Mouse (Mus musculus) forebrain, embryonic 16.5 days (tissue): Measurements from ENCODE around the gene Zscan22. TPM values are rescaled to one million over a fixed set of nuclear protein-coding genes. Genes with fewer than 3 reads are reported as not detected.
"Not testable (repeated sequence)": the region's sequence is repeated elsewhere in the genome, so short reads cannot be mapped to it uniquely, and the experiment has no call there.

Experiments
- ATAC-seq: fragments of 200-750 bp; cut with Nextera tagmentation; 2 replicates; pipeline ENCODE4 v1.8.0; 2017; ENCODE audit warnings: mild to moderate bottlenecking, moderate library complexity
- H3K27ac ChIP-seq: fragments of 300-500 bp; sonication (generic); 2 replicates; pipeline ENCODE4 v1.5.1; 2014; ENCODE audit warnings: low read length, control low read depth
- H3K27me3 ChIP-seq: fragments of 300-500 bp; sonication (generic); replicated peaks from 2 replicates; pipeline ENCODE4 v1.6.1; 2014; ENCODE audit warnings: low read length; ENCODE audit not compliant: control insufficient read depth, insufficient read depth
- H3K36me3 ChIP-seq: fragments of 300-500 bp; sonication (generic); 2 replicates; pipeline ENCODE4 v1.6.1; 2014; ENCODE audit not compliant: control insufficient read depth, insufficient read depth
- H3K4me1 ChIP-seq: fragments of 300-500 bp; sonication (generic); replicated peaks from 2 replicates; pipeline ENCODE4 v1.6.1; 2014; ENCODE audit warnings: low read length; ENCODE audit not compliant: control insufficient read depth, insufficient read depth
- H3K4me2 ChIP-seq: fragments of 300-500 bp; sonication (generic); 2 replicates; pipeline ENCODE4 v1.6.1; 2014; ENCODE audit warnings: mild to moderate bottlenecking, low read length, control low read depth
- H3K4me3 ChIP-seq: fragments of 300-500 bp; sonication (generic); replicated peaks from 2 replicates; pipeline ENCODE4 v1.5.1; 2014; ENCODE audit warnings: mild to moderate bottlenecking, low read length, control low read depth
- H3K9ac ChIP-seq: fragments of 300-500 bp; sonication (generic); replicated peaks from 2 replicates; pipeline ENCODE4 v1.6.1; 2014; ENCODE audit warnings: low read depth, low read length, control low read depth
- H3K9me3 ChIP-seq: fragments of 300-500 bp; sonication (generic); 2 replicates; pipeline ENCODE4 v1.6.1; 2016; ENCODE audit warnings: low read length; ENCODE audit not compliant: control insufficient read depth
- WGBS: fragments of 180-500 bp; shearing (Covaris S2); extraction: QIAGEN DNeasy Blood & Tissue Kit; methylation state at CpG from one replicate; pipeline ENCODE4 v1.1.7; 2014; 5-methylcytosine and 5-hydroxymethylcytosine counted together
- polyA plus RNA-seq: library from polyadenylated mRNA; unstranded; fragments of >200 nt; fragmentation: Nextera tagmentation; extraction: Ambion mirVana; gene quantifications from 2 replicates; pipeline ENCODE4 v1.2.1, GENCODE M21; 2015

The Zscan22 gene
- polyA plus RNA-seq, 1 experiment from 2014 or later, result 15.0 TPM

GRCm38 (mm10) chr7:12922729-12923128 lies 25.1 kb downstream of the Zscan22 start:
- Histone ChIP-seq H3K36me3 (peaks cover 28% of the 10 kb centered on the region), H3K9me3 (no peaks in the 10 kb centered on the region), H3K4me2 (peak overlapping the region; percentile 97), H3K27me3 (peaks cover 12% of the 10 kb centered on the region), H3K4me1 (peaks cover 15% of the 10 kb centered on the region), H3K27ac (no peak overlapping the region), H3K4me3 (peak overlapping the region; percentile 81), H3K9ac (peak overlapping the region; percentile 76)
- ATAC-seq, result no peak
- WGBS, result 4% methylated on average over 8 of the region's 8 CpGs

- Histone ChIP-seq H3K4me2 (no peak overlapping the region), H3K9me3 (no peaks in the 10 kb centered on the region), H3K9ac (no peak overlapping the region), H3K4me3 (no peak overlapping the region), H3K4me1 (peaks cover 18% of the 10 kb centered on the region), H3K27ac (no peak overlapping the region), H3K36me3 (peaks cover 28% of the 10 kb centered on the region), H3K27me3 (peaks cover 15% of the 10 kb centered on the region)
- 86% methylated on average over 7 of the region's 7 CpGs for WGBS
- no peak for ATAC-seq
Measured at GRCm38 (mm10) chr7:12926316-12926715, 28.7 kb downstream of the Zscan22 start.

DNA sequence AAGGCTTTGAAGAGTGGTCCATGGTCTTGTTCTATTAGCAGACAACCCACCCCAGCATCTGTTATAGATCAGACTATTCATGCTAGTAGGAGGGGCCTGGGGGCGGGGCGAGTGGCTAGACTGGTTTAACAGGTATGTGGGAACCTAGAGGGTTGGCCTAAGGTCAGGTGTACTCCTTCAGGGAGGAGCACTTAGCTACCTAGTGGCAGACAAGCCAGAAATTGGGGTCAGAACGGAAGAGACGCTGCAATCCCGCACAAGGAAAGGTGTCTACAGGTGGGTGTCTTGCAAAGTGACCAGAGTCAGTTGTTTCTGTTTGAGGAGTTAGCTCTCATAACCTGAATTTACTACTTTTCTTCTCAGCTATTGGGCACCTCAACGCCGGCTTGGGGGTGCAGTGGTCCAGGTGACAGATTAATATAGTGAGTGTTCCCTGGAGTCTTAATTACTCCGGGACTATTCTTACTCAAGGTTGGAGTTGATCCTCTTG lies 29.6 kb downstream of the Zscan22 start, which contains the start of gene Rnf225:
TSS of gene Rnf225 (plus strand) at position 226 of the 490 bp plus-strand sequence.
- H3K4me2 ChIP-seq, result peak within 1 kb of the TSS; percentile 37
- no peaks in the 10 kb centered on the region for H3K9me3 ChIP-seq
- H3K4me3 ChIP-seq, result peak within 1 kb of the TSS; percentile 22
- peaks cover 15% of the 10 kb centered on the region for H3K27me3 ChIP-seq
- peaks cover 28% of the 10 kb centered on the region for H3K36me3 ChIP-seq
- no peak for ATAC-seq
- H3K9ac ChIP-seq, result peak within 1 kb of the TSS; percentile 40
- H3K4me1 ChIP-seq, result peaks cover 17% of the 10 kb centered on the region
- H3K27ac ChIP-seq, result no peak within 1 kb of the TSS
- WGBS, result 25% methylated on average over 8 of the region's 8 CpGs

DNA sequence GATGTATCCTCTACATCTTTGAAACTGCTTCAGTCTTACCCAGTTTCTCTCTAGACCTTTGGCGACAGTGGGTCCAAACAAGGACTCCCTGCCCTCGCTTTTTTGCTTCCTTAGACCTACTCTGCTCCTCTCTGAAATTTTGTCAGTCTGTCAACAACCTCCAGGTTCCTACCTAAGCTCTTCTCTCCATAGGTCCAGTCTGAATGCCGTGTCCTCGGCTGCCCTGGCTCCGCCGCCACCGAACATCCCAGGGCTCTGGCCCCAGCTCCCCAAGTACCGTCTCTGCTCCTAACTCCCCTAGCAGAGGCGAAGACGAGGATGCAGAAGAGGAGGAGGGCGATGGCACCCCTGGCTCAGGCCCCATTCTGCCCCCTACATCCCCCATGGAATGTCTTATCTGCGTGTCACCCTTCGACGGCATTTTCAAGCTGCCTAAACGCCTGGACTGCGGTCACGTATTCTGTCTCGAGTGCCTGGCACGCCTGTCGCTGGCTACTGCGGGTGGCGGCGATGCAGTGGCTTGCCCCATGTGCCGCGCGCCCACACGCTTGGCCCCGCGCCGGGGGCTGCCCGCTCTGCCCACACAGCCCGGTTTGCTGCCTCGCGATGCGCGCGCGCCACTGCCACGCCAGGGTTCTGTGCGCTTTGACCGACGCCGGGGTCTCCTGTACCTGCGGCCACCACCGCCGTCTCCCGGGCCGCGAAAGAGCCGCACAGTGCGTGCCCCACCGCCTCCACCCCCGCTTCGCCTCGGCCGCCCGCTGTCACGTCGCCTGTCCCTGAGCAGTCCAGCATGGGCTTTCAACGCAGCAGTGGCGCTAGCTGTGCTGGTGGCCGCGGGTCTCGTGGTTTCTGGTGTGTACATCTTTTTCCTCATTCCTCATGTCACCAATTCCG lies 30.3 kb downstream of the Zscan22 start:
- 5% methylated on average over 64 of the region's 65 CpGs for WGBS

GRCm38 (mm10) chr7:12933615-12934140 lies 36.1 kb downstream of the Zscan22 start:
- ATAC-seq, result no peak
- Histone ChIP-seq H3K36me3 (no peaks in the 10 kb centered on the region), H3K4me2 (no peak overlapping the region), H3K4me1 (no peaks in the 10 kb centered on the region), H3K4me3 (no peak overlapping the region), H3K9me3 (no peaks in the 10 kb centered on the region), H3K27me3 (no peaks in the 10 kb centered on the region), H3K27ac (no peak overlapping the region), H3K9ac (no peak overlapping the region)
- WGBS, result 68% methylated on average over 4 of the region's 4 CpGs

More for the DNA sequence above, 30.3 kb downstream of the Zscan22 start:
- Histone ChIP-seq H3K36me3 (peaks cover 28% of the 10 kb centered on the region), H3K9me3 (no peaks in the 10 kb centered on the region), H3K4me1 (peaks cover 14% of the 10 kb centered on the region), H3K27me3 (peaks cover 15% of the 10 kb centered on the region), H3K4me3 (peak overlapping the region; percentile 22), H3K9ac (peak overlapping the region; percentile 40), H3K4me2 (peak overlapping the region; percentile 37), H3K27ac (no peak overlapping the region)
- ATAC-seq, result peak; percentile 53

DNA sequence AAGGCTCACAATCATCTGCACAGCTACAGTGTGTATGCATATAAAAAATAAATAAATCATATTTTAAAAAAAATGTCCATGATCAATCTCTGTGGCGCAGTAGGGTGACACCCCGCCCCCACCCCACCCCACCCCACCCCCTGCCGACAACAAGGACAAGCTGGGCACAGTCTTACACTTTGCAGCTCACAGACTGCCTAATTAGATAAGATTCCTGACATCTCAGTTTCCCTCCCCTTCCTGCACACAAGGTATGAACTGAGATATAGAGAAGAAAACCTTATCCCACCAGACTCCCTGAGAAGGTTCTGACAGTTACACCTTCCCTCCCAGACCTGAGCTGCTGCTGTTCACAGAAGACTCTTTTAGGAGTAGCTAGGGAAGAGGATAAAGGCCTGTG lies 37.2 kb downstream of the Zscan22 start:
- no peak overlapping the region for H3K27ac ChIP-seq
- H3K4me2 ChIP-seq, result no peak overlapping the region
- H3K9ac ChIP-seq, result no peak overlapping the region
- H3K4me1 ChIP-seq, result no peaks in the 10 kb centered on the region
- H3K4me3 ChIP-seq, result no peak overlapping the region
- no peaks in the 10 kb centered on the region for H3K27me3 ChIP-seq
- ATAC-seq, result no peak
- H3K9me3 ChIP-seq, result no peaks in the 10 kb centered on the region
- WGBS, result 72% methylated on average over 3 of the region's 3 CpGs
- no peaks in the 10 kb centered on the region for H3K36me3 ChIP-seq

GRCm38 (mm10) chr7:12937254-12937803 lies 39.7 kb downstream of the Zscan22 start:
- 83% methylated on average over 3 of the region's 4 CpGs for WGBS
- not testable (repeated sequence) for H3K27me3 ChIP-seq, H3K4me3 ChIP-seq, H3K9me3 ChIP-seq, H3K9ac ChIP-seq, H3K4me2 ChIP-seq, H3K27ac ChIP-seq, H3K36me3 ChIP-seq, ATAC-seq, H3K4me1 ChIP-seq

- Histone ChIP-seq H3K27ac (no peak overlapping the region), H3K9me3 (no peaks in the 10 kb centered on the region), H3K4me1 (no peaks in the 10 kb centered on the region), H3K4me3 (no peak overlapping the region), H3K9ac (no peak overlapping the region), H3K27me3 (no peaks in the 10 kb centered on the region), H3K36me3 (no peaks in the 10 kb centered on the region), H3K4me2 (no peak overlapping the region)
- ATAC-seq, result no peak
- WGBS, result 80% methylated on average over 4 of the region's 4 CpGs
Measured at GRCm38 (mm10) chr7:12940599-12940998, 43.0 kb downstream of the Zscan22 start.

GRCm38 (mm10) chr7:12943488-12943887 lies 45.9 kb downstream of the Zscan22 start:
- Histone ChIP-seq H3K4me2 (no peak overlapping the region), H3K9me3 (no peaks in the 10 kb centered on the region), H3K27me3 (no peaks in the 10 kb centered on the region), H3K4me1 (no peaks in the 10 kb centered on the region), H3K36me3 (no peaks in the 10 kb centered on the region), H3K27ac (no peak overlapping the region), H3K4me3 (no peak overlapping the region), H3K9ac (no peak overlapping the region)
- ATAC-seq, result no peak
